Mouse (Mus musculus): ENCODE measurements at regions not wholly inside any gene's neighbourhood (a gene's known extent, or its start where the extent isn't known, plus 50 kb on each side); places are given as distances from the start of the nearest gene placed in this dataset.

GRCm38 (mm10) chr7:95758375-95758774, 412.7 kb upstream of the Tenm4 start:
- Histone ChIP-seq H3K4me1 (replicated peaks; ENCODE audit: low read depth, low read length) (no peaks in the 10 kb centered on the region), H3K27me3 (ENCODE audit: insufficient read depth, low read length) (no peaks in the 10 kb centered on the region), H3K36me3 (ENCODE audit: insufficient read depth, low read length) (no peaks in the 10 kb centered on the region), H3K4me3 (replicated peaks; ENCODE audit: low read length) (no peak overlapping the region), H3K9me3 (ENCODE audit: low read length) (no peaks in the 10 kb centered on the region)
- TF ChIP-seq POU5F1 (IDR thresholded peaks at IDR 0.05; ENCODE audit: borderline replicate concordance, low read length) (no peak), CTCF (conservative IDR thresholded peaks at IDR 0.05; ENCODE audit: low read length) (no peak), NANOG (IDR thresholded peaks at IDR 0.05; ENCODE audit: borderline replicate concordance, low read length) (no peak)

DNA sequence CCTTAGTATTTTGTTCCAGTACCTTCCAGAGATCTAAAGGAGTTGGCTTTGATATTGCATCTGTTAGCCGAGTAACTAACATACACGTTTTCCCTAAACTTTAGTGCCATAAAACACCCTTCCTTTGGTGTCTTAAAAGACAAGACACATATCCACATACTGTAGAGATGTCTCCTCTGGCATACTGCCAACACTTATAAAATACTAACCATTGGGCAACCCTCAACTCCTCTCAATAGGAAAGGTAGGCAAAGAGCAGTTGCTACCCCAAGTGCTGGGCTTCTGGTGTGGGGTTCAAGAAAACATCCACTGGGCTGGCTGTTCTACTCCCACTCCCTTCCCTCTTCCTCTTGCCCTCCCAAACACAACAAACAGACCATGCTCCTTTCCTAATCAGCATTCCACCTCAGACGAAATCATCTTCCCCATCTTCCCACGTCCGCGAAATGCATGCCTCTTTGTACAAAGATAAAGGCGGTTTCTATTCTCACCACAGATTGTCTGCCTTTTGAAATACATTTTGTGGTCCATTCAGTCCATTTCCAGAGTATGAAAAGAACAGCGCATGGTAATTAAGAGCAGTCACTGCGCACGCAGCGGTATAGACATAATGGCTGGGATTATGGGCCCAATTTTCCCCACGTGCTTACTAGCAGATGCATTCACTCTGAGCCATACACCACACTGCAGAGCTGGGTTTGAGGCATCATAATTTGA, 409.9 kb upstream of the Tenm4 start:
- TF ChIP-seq POU5F1 (IDR thresholded peaks at IDR 0.05; ENCODE audit: borderline replicate concordance, low read length) (no peak), NANOG (IDR thresholded peaks at IDR 0.05; ENCODE audit: borderline replicate concordance, low read length) (no peak), CTCF (conservative IDR thresholded peaks at IDR 0.05; ENCODE audit: low read length) (no peak)
- H3K27me3 ChIP-seq (ENCODE audit: insufficient read depth, low read length) = 0 out of 2 replicates have a peak, but pooled peaks cover 2% of the 10 kb centered on the region
- H3K9me3 ChIP-seq (ENCODE audit: low read length) = no peaks in the 10 kb centered on the region
- no peak overlapping the region for H3K4me3 ChIP-seq (replicated peaks; ENCODE audit: low read length)
- no peaks in the 10 kb centered on the region for H3K36me3 ChIP-seq (ENCODE audit: insufficient read depth, low read length)
- H3K4me1 ChIP-seq (replicated peaks; ENCODE audit: low read depth, low read length) = no peaks in the 10 kb centered on the region

- Histone ChIP-seq H3K36me3 (ENCODE audit: insufficient read depth, low read length) (no peaks in the 10 kb centered on the region), H3K4me1 (replicated peaks; ENCODE audit: low read depth, low read length) (no peaks in the 10 kb centered on the region), H3K9me3 (ENCODE audit: low read length) (no peaks in the 10 kb centered on the region), H3K27me3 (ENCODE audit: insufficient read depth, low read length) (0 out of 2 replicates have a peak, but pooled peaks cover 5% of the 10 kb centered on the region), H3K4me3 (replicated peaks; ENCODE audit: low read length) (no peak overlapping the region)
- TF ChIP-seq NANOG (IDR thresholded peaks at IDR 0.05; ENCODE audit: borderline replicate concordance, low read length) (no peak), POU5F1 (IDR thresholded peaks at IDR 0.05; ENCODE audit: borderline replicate concordance, low read length) (no peak), CTCF (conservative IDR thresholded peaks at IDR 0.05; ENCODE audit: low read length) (no peak)
Observed at GRCm38 (mm10) chr7:95766356-95767150, 404.5 kb upstream of the Tenm4 start.

DNA sequence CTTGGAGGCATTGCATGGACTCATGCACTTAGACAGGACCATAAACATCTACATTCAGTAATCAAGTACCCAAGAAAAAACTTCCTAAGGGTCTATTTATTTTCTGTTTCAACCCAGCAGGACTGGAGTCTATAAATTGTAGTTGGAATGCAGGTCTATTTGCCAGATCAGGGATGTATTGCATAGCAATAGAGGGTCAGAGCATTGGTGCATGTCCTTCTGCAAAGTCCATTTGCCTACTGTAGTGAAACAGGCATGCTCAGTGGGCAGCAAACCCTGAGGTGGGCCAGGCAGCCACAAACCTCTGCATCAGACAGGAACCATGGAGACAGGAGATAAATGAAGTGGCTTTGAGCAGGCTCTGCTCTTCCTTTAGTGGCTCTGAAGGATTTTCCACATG, 386.5 kb upstream of the Tenm4 start:
- Histone ChIP-seq H3K9me3 (ENCODE audit: low read length) (no peaks in the 10 kb centered on the region), H3K4me1 (replicated peaks; ENCODE audit: low read depth, low read length) (no peaks in the 10 kb centered on the region), H3K27me3 (ENCODE audit: insufficient read depth, low read length) (no peaks in the 10 kb centered on the region), H3K4me3 (replicated peaks; ENCODE audit: low read length) (no peak overlapping the region), H3K36me3 (ENCODE audit: insufficient read depth, low read length) (no peaks in the 10 kb centered on the region)
- no peak for TF ChIP-seq NANOG (IDR thresholded peaks at IDR 0.05; ENCODE audit: borderline replicate concordance, low read length)
- TF ChIP-seq CTCF (conservative IDR thresholded peaks at IDR 0.05; ENCODE audit: low read length) = no peak
- no peak for TF ChIP-seq POU5F1 (IDR thresholded peaks at IDR 0.05; ENCODE audit: borderline replicate concordance, low read length)

GRCm38 (mm10) chr7:95787543-95787942, 383.5 kb upstream of the Tenm4 start:
- Histone ChIP-seq H3K27me3 (ENCODE audit: insufficient read depth, low read length) (no peaks in the 10 kb centered on the region), H3K9me3 (ENCODE audit: low read length) (no peaks in the 10 kb centered on the region), H3K4me1 (replicated peaks; ENCODE audit: low read depth, low read length) (no peaks in the 10 kb centered on the region), H3K36me3 (ENCODE audit: insufficient read depth, low read length) (no peaks in the 10 kb centered on the region), H3K4me3 (replicated peaks; ENCODE audit: low read length) (no peak overlapping the region)
- no peak for TF ChIP-seq POU5F1 (IDR thresholded peaks at IDR 0.05; ENCODE audit: borderline replicate concordance, low read length)
- no peak for TF ChIP-seq NANOG (IDR thresholded peaks at IDR 0.05; ENCODE audit: borderline replicate concordance, low read length)
- no peak for TF ChIP-seq CTCF (conservative IDR thresholded peaks at IDR 0.05; ENCODE audit: low read length)

GRCm38 (mm10) chr7:95787951-95788350, 383.1 kb upstream of the Tenm4 start:
- TF ChIP-seq NANOG (IDR thresholded peaks at IDR 0.05; ENCODE audit: borderline replicate concordance, low read length) (no peak), POU5F1 (IDR thresholded peaks at IDR 0.05; ENCODE audit: borderline replicate concordance, low read length) (no peak), CTCF (conservative IDR thresholded peaks at IDR 0.05; ENCODE audit: low read length) (no peak)
- H3K36me3 ChIP-seq (ENCODE audit: insufficient read depth, low read length) = no peaks in the 10 kb centered on the region
- no peak overlapping the region for H3K4me3 ChIP-seq (replicated peaks; ENCODE audit: low read length)
- H3K9me3 ChIP-seq (ENCODE audit: low read length) = no peaks in the 10 kb centered on the region
- no peaks in the 10 kb centered on the region for H3K27me3 ChIP-seq (ENCODE audit: insufficient read depth, low read length)
- H3K4me1 ChIP-seq (replicated peaks; ENCODE audit: low read depth, low read length) = no peaks in the 10 kb centered on the region

GRCm38 (mm10) chr7:95789424-95789823, 381.6 kb upstream of the Tenm4 start:
- no peak overlapping the region for H3K4me3 ChIP-seq (replicated peaks; ENCODE audit: low read length)
- no peaks in the 10 kb centered on the region for H3K27me3 ChIP-seq (ENCODE audit: insufficient read depth, low read length)
- H3K4me1 ChIP-seq (replicated peaks; ENCODE audit: low read depth, low read length) = no peaks in the 10 kb centered on the region
- H3K36me3 ChIP-seq (ENCODE audit: insufficient read depth, low read length) = no peaks in the 10 kb centered on the region
- no peaks in the 10 kb centered on the region for H3K9me3 ChIP-seq (ENCODE audit: low read length)
- no peak for TF ChIP-seq NANOG (IDR thresholded peaks at IDR 0.05; ENCODE audit: borderline replicate concordance, low read length)
- no peak for TF ChIP-seq POU5F1 (IDR thresholded peaks at IDR 0.05; ENCODE audit: borderline replicate concordance, low read length)
- TF ChIP-seq CTCF (conservative IDR thresholded peaks at IDR 0.05; ENCODE audit: low read length) = no peak

DNA sequence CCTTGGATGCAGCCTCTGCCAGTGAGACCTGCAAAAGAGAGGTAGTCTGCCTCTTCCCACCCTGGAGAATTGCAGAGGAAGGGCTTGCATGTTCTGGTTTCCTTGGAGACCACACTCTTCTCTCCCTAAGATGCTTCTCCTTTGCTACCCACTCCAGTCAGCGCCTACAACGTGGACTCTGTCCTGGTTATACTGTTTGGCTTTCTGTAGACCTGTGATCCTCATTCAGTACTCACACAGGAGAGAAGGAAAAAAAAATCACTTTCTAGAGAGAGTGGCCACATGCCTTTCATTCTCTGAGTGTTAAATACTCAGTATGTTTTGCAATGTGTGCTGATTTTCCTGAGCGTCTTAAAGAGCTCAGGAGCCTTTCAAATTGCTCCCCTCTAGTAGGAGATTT, 372.0 kb upstream of the Tenm4 start:
- H3K4me1 ChIP-seq (replicated peaks; ENCODE audit: low read depth, low read length) = no peaks in the 10 kb centered on the region
- H3K27me3 ChIP-seq (ENCODE audit: insufficient read depth, low read length) = peaks cover 7% of the 10 kb centered on the region
- no peak overlapping the region for H3K4me3 ChIP-seq (replicated peaks; ENCODE audit: low read length)
- no peaks in the 10 kb centered on the region for H3K9me3 ChIP-seq (ENCODE audit: low read length)
- no peaks in the 10 kb centered on the region for H3K36me3 ChIP-seq (ENCODE audit: insufficient read depth, low read length)
- TF ChIP-seq CTCF (conservative IDR thresholded peaks at IDR 0.05; ENCODE audit: low read length) (no peak), POU5F1 (IDR thresholded peaks at IDR 0.05; ENCODE audit: borderline replicate concordance, low read length) (no peak), NANOG (IDR thresholded peaks at IDR 0.05; ENCODE audit: borderline replicate concordance, low read length) (no peak)

Data from E14TG2a.4 (cell line).